Mouse (Mus musculus) forebrain, embryonic 11.5 days (tissue): ENCODE data around the gene Usp20. TPM values are rescaled to one million over a fixed set of nuclear protein-coding genes. Genes with fewer than 3 reads are reported as not detected.

Source experiments
- ATAC-seq: fragments of 200-750 bp; cut with Nextera tagmentation; replicated peaks from 2 replicates; pipeline ENCODE4 v1.8.0; 2017; ENCODE audit warnings: moderate TSS enrichment; ENCODE audit not compliant: low FRiP score
- DNase-seq: peaks from one replicate; pipeline ENCODE4 v3.0.0-alpha.2; 2017; ENCODE audit warnings: low spot score
- H3K27ac ChIP-seq: fragments of 300-500 bp; sonication (generic); 2 replicates; pipeline ENCODE4 v1.5.1; 2014; ENCODE audit warnings: low read depth, low read length
- H3K27me3 ChIP-seq: fragments of 300-500 bp; sonication (generic); 2 replicates; pipeline ENCODE4 v1.6.1; 2014; ENCODE audit warnings: mild to moderate bottlenecking, low read length, mixed read lengths; ENCODE audit not compliant: control insufficient read depth, insufficient read depth
- H3K36me3 ChIP-seq: fragments of 300-500 bp; sonication (generic); 2 replicates; pipeline ENCODE4 v1.6.1; 2014; ENCODE audit warnings: mild to moderate bottlenecking, low read length, moderate library complexity, mixed read lengths; ENCODE audit not compliant: control insufficient read depth, insufficient read depth
- H3K4me1 ChIP-seq: fragments of 300-500 bp; sonication (generic); replicated peaks from 2 replicates; pipeline ENCODE4 v1.6.1; 2014; ENCODE audit warnings: low read length, mixed read lengths; ENCODE audit not compliant: control insufficient read depth, insufficient read depth
- H3K4me2 ChIP-seq: fragments of 300-500 bp; sonication (generic); 2 replicates; pipeline ENCODE4 v1.6.1; 2014; ENCODE audit warnings: low read depth, mild to moderate bottlenecking, low read length, moderate library complexity, mixed read lengths; ENCODE audit not compliant: severe bottlenecking
- H3K4me3 ChIP-seq: fragments of 300-500 bp; sonication (generic); 2 replicates; pipeline ENCODE4 v1.5.1; 2014; ENCODE audit warnings: low read depth, low read length
- H3K9ac ChIP-seq: fragments of 300-500 bp; sonication (generic); 2 replicates; pipeline ENCODE4 v1.6.1; 2014; ENCODE audit warnings: low read length
- H3K9me3 ChIP-seq: fragments of 300-500 bp; sonication (generic); 2 replicates; pipeline ENCODE4 v1.6.1; 2016; ENCODE audit warnings: low read length, mixed read lengths; ENCODE audit not compliant: control insufficient read depth
- WGBS: fragments of 180-500 bp; shearing (Covaris S2); extraction: QIAGEN DNeasy Blood & Tissue Kit; methylation state at CpG from one replicate; pipeline ENCODE4 v1.1.7; 2014; 5-methylcytosine and 5-hydroxymethylcytosine counted together
- polyA plus RNA-seq: library from polyadenylated mRNA; unstranded; fragments of >200 nt; fragmentation: Nextera tagmentation; extraction: Ambion mirVana; gene quantifications from 2 replicates; pipeline ENCODE4 v1.2.1, GENCODE M21; 2014

Gene Usp20
- polyA plus RNA-seq, 1 experiment from 2014 or later: 17.7 TPM

DNA sequence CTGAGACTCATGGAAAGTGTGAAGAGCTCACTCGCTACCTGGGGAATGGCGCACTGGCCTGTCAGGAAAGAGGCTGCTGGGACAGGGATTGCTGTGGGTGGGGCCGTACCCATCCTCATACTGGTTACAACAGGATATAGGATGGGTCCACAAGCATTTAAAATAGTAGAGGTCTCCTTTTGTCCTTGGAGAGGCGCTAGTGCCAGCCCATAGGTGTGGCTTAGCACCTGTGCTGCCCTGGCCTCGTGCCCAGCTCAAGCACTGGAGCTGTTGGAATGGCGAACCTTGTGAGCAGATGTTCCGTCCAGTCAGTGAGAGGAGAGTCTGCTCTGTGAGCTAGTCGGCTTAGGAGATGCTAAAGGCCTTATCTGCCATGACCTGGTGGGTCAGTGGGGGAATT is 36.9 kb downstream of the Usp20 start:
- no peak overlapping the region for H3K4me2 ChIP-seq
- DNase-seq (no peak), ATAC-seq (no peak)
- H3K4me3 ChIP-seq: no peak overlapping the region
- no peaks in the 10 kb centered on the region; the same call in 1 of the 2 replicates for H3K36me3 ChIP-seq
- H3K9me3 ChIP-seq: no peaks in the 10 kb centered on the region
- H3K27me3 ChIP-seq: no peaks in the 10 kb centered on the region
- H3K4me1 ChIP-seq: no peaks in the 10 kb centered on the region
- 93% methylated on average over 8 of the region's 8 CpGs for WGBS
- H3K27ac ChIP-seq: no peak overlapping the region
- H3K9ac ChIP-seq: no peak overlapping the region

- WGBS: 83% methylated on average over 2 of the region's 2 CpGs
- Histone ChIP-seq H3K4me1 (no peaks in the 10 kb centered on the region), H3K4me3 (no peak overlapping the region), H3K27ac (no peak overlapping the region), H3K4me2 (no peak overlapping the region), H3K9ac (no peak overlapping the region), H3K9me3 (no peaks in the 10 kb centered on the region), H3K27me3 (no peaks in the 10 kb centered on the region), H3K36me3 (no peaks in the 10 kb centered on the region; the same call in 1 of the 2 replicates)
- ATAC-seq (no peak), DNase-seq (no peak)
Measured at GRCm38 (mm10) chr2:31020202-31020601, 38.1 kb downstream of the Usp20 start.

DNA sequence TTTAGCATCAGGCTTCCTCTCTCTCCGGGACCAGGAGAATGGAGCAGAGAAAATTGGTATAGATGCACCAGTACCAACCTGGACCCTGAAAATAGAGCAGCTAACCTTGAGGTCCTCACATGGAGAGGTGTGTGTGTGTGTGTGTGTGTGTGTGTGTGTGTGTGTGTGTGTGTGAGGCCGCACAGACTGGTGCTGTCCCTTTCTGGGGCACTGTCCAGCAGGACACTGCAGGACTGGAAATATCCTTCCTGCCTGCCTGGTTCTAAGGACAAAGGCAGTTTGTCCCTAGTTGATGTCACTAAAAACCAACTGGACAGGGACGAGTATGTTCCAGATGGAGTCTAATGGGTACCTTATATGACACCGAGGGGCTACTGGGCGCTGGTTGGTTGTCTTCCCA is 41.9 kb downstream of the Usp20 start:
- 79% methylated on average over 5 of the region's 5 CpGs for WGBS
- no peaks in the 10 kb centered on the region for H3K9me3 ChIP-seq
- no peak for ATAC-seq
- H3K36me3 ChIP-seq: no peaks in the 10 kb centered on the region; the same call in 1 of the 2 replicates
- H3K27me3 ChIP-seq: no peaks in the 10 kb centered on the region
- H3K4me2 ChIP-seq: no peak overlapping the region
- H3K4me3 ChIP-seq: no peak overlapping the region
- no peak overlapping the region for H3K27ac ChIP-seq
- no peak overlapping the region for H3K9ac ChIP-seq
- no peaks in the 10 kb centered on the region for H3K4me1 ChIP-seq
- DNase-seq: no peak

- no peak for ATAC-seq
- no peak overlapping the region for H3K27ac ChIP-seq
Measured at GRCm38 (mm10) chr2:31024618-31025370, 42.7 kb downstream of the Usp20 start.

DNA sequence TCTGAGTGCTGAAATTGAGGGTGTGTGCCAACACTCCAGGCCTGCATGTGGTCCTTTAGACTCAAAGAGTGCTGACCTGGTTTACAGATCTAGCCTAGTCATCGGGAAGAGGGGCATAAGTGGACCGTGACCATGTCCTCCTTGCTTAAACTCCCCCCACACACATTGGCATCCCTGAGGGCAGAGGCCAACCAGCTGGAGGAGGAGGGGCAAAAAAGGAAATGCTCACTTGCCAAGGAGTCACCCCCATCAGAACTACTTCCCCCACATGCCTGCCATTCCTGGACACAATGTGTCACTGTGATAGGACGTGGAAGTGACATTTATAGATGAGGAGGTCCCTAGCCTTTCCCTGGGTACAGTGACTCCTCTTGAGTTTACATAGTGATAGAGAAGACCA is 43.4 kb downstream of the Usp20 start:
- WGBS: 87% methylated on average over 3 of the region's 3 CpGs

More at GRCm38 (mm10) chr2:31024618-31025370, 42.7 kb downstream of the Usp20 start:
- Histone ChIP-seq H3K36me3 (no peaks in the 10 kb centered on the region; the same call in 1 of the 2 replicates), H3K4me1 (no peaks in the 10 kb centered on the region), H3K9me3 (no peaks in the 10 kb centered on the region), H3K4me3 (no peak overlapping the region), H3K9ac (no peak overlapping the region), H3K27me3 (no peaks in the 10 kb centered on the region), H3K4me2 (no peak overlapping the region)
- DNase-seq: peak; percentile 71
- 29% methylated on average over 5 of the region's 5 CpGs for WGBS

DNA sequence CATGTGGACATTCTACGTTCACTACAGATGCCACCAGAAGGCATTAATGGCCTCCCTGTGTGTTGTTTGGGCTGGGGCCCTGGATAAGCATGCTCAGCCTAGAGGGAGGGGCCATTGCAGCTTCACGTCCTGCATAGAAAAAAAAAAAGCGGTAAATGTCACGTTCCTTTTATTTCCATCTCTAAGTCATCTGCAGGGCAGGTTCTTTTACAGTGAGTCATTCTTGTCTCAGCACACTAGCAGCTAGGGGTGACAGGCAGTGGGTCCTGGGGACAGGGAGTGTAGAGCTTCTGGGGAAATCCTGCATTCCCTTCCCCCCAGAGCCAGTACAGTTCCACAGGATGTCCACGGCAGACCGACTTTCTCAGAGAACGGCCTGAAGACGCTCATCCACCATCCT is 44.6 kb downstream of the Usp20 start:
- Histone ChIP-seq H3K9me3 (no peaks in the 10 kb centered on the region), H3K9ac (no peak overlapping the region), H3K27me3 (no peaks in the 10 kb centered on the region), H3K27ac (no peak overlapping the region), H3K4me2 (no peak overlapping the region), H3K36me3 (no peaks in the 10 kb centered on the region; the same call in 1 of the 2 replicates), H3K4me3 (no peak overlapping the region), H3K4me1 (no peaks in the 10 kb centered on the region)
- 81% methylated on average over 8 of the region's 8 CpGs for WGBS
- ATAC-seq (no peak), DNase-seq (no peak)

More for the DNA sequence above, 43.4 kb downstream of the Usp20 start:
- no peak for ATAC-seq
- Histone ChIP-seq H3K4me2 (no peak overlapping the region), H3K27me3 (no peaks in the 10 kb centered on the region), H3K9me3 (no peaks in the 10 kb centered on the region), H3K4me1 (no peaks in the 10 kb centered on the region), H3K27ac (no peak overlapping the region), H3K36me3 (no peaks in the 10 kb centered on the region; the same call in 1 of the 2 replicates), H3K9ac (no peak overlapping the region), H3K4me3 (no peak overlapping the region)
- no peak for DNase-seq

- H3K27ac ChIP-seq: no peak overlapping the region
- H3K4me2 ChIP-seq: no peak overlapping the region
- no peaks in the 10 kb centered on the region for H3K4me1 ChIP-seq
- H3K36me3 ChIP-seq: peaks cover 3% of the 10 kb centered on the region; the same call in 1 of the 2 replicates
- ATAC-seq: no peak
- H3K9ac ChIP-seq: no peak overlapping the region
- no peaks in the 10 kb centered on the region for H3K27me3 ChIP-seq
- no peak for DNase-seq
- no peaks in the 10 kb centered on the region for H3K9me3 ChIP-seq
- no peak overlapping the region for H3K4me3 ChIP-seq
- 92% methylated on average over 7 of the region's 7 CpGs for WGBS
Measured at GRCm38 (mm10) chr2:31031972-31032371, 49.9 kb downstream of the Usp20 start.

GRCm38 (mm10) chr2:31036811-31037210 is 54.7 kb downstream of the Usp20 start:
- no peaks in the 10 kb centered on the region for H3K27me3 ChIP-seq
- DNase-seq: no peak
- H3K9me3 ChIP-seq: no peaks in the 10 kb centered on the region
- no peaks in the 10 kb centered on the region for H3K4me1 ChIP-seq
- no peak for ATAC-seq
- no peak overlapping the region for H3K4me3 ChIP-seq
- H3K9ac ChIP-seq: no peak overlapping the region
- 94% methylated on average over 6 of the region's 6 CpGs for WGBS
- peaks cover 3% of the 10 kb centered on the region; the same call in 1 of the 2 replicates for H3K36me3 ChIP-seq
- H3K4me2 ChIP-seq: no peak overlapping the region
- no peak overlapping the region for H3K27ac ChIP-seq

DNA sequence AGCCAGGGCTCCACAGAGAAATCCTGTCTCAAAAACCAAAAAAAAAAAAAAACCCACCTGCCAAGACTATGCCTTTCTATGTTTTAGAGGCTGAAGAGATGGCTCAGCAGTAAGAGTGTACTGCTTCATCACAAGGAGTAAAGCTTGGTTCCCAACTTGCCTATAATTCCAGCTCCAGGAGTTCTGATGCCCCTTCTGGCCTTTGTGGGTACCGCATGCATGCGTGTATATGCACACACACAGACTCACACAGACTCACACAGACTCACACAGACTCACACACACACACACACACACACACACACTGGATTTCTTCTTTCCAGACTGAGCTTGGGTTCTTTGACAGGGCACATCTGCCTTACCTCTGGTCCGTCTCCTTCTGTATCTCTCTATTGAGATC is 58.0 kb downstream of the Usp20 start:
- H3K4me1 ChIP-seq: no peaks in the 10 kb centered on the region
- WGBS: 100% methylated on average over 3 of the region's 3 CpGs
- no peak overlapping the region for H3K4me2 ChIP-seq
- H3K9ac ChIP-seq: no peak overlapping the region
- no peaks in the 10 kb centered on the region for H3K27me3 ChIP-seq
- DNase-seq (no peak), ATAC-seq (no peak)
- no peak overlapping the region for H3K4me3 ChIP-seq
- no peak overlapping the region for H3K27ac ChIP-seq
- H3K36me3 ChIP-seq: no peaks in the 10 kb centered on the region; the same call in 1 of the 2 replicates
- H3K9me3 ChIP-seq: no peaks in the 10 kb centered on the region
